Mouse (Mus musculus): ENCODE results near the gene Oprd1. TPM values are rescaled to one million over a fixed set of nuclear protein-coding genes. Genes with fewer than 3 reads are reported as not detected.

Oprd1 gene
- polyA plus RNA-seq (2015; fragmentation: Nextera tagmentation; extraction: Ambion mirVana), result 0.39 and 0.84 TPM in 2 replicates

- 1% methylated on average over 84 of the region's 89 CpGs for WGBS
- Histone ChIP-seq H3K4me3 (ENCODE audit: low read depth, low read length) (peak within 1 kb of the TSS; percentile 43), H3K9ac (ENCODE audit: low read depth, low read length) (peak within 1 kb of the TSS; percentile 39), H3K36me3 (ENCODE audit: control insufficient read depth, insufficient read depth, low read length) (no peaks in the 10 kb centered on the region), H3K27ac (ENCODE audit: low read length) (no peak within 1 kb of the TSS), H3K4me2 (ENCODE audit: low read length) (peak within 1 kb of the TSS; percentile 63), H3K4me1 (ENCODE audit: control insufficient read depth, insufficient read depth, low read length) (0 out of 2 replicates have a peak, but pooled peaks cover 3% of the 10 kb centered on the region), H3K9me3 (replicated peaks; ENCODE audit: control insufficient read depth, low read length, poor library complexity, severe bottlenecking) (no peaks in the 10 kb centered on the region), H3K27me3 (ENCODE audit: control insufficient read depth, insufficient read depth, low read depth, low read length) (peaks cover 38% of the 10 kb centered on the region)
- no peak for ATAC-seq
These were observed at the start of gene Oprd1 for GRCm38 (mm10) chr4:132144080-132144841. Oprd1 (minus strand) TSS chr4:132144486.

GRCm38 (mm10) chr4:132187826-132188401 lies 43.6 kb upstream of the Oprd1 start:
- Histone ChIP-seq H3K36me3 (ENCODE audit: control insufficient read depth, insufficient read depth, low read length) (peaks cover 12% of the 10 kb centered on the region; the same call in 1 of the 2 replicates), H3K4me1 (ENCODE audit: control insufficient read depth, insufficient read depth, low read length) (no peaks in the 10 kb centered on the region), H3K4me2 (ENCODE audit: low read length) (no peak overlapping the region), H3K9me3 (replicated peaks; ENCODE audit: control insufficient read depth, low read length, poor library complexity, severe bottlenecking) (no peaks in the 10 kb centered on the region), H3K27ac (ENCODE audit: low read length) (no peak overlapping the region), H3K9ac (ENCODE audit: low read depth, low read length) (no peak overlapping the region), H3K4me3 (ENCODE audit: low read depth, low read length) (no peak overlapping the region), H3K27me3 (ENCODE audit: control insufficient read depth, insufficient read depth, low read depth, low read length) (no peaks in the 10 kb centered on the region)
- no peak for ATAC-seq
- WGBS, result 98% methylated on average over 2 of the region's 2 CpGs

DNA sequence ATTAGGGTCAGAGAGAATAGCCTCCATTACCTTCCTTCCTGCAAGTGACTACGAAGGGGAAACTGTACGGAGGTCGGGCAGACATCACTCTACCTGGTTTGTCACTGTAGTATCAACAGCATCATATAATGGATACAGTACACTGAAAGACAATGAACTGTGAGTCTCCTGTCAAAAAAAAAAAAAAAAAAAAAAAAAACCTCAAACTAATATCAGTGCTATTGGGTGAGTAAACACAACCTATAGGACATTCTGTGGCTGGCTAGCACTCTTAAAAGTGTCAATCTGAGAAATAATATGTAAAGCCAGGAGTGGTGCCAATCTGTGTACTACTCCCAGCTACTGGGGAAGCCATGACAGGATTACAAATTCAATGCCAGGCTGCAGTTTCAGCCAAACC lies 38.9 kb upstream of the Oprd1 start:
- whole genome bisulfite sequencing, result 93% methylated on average over 3 of the region's 3 CpGs
- peaks cover 10% of the 10 kb centered on the region; the same call in 1 of the 2 replicates for H3K36me3 ChIP-seq (ENCODE audit: control insufficient read depth, insufficient read depth, low read length)
- no peak overlapping the region for H3K9ac ChIP-seq (ENCODE audit: low read depth, low read length)
- no peak overlapping the region for H3K4me2 ChIP-seq (ENCODE audit: low read length)
- no peaks in the 10 kb centered on the region for H3K9me3 ChIP-seq (replicated peaks; ENCODE audit: control insufficient read depth, low read length, poor library complexity, severe bottlenecking)
- no peaks in the 10 kb centered on the region for H3K4me1 ChIP-seq (ENCODE audit: control insufficient read depth, insufficient read depth, low read length)
- H3K4me3 ChIP-seq (ENCODE audit: low read depth, low read length), result no peak overlapping the region
- no peak overlapping the region for H3K27ac ChIP-seq (ENCODE audit: low read length)
- no peak for ATAC-seq
- no peaks in the 10 kb centered on the region for H3K27me3 ChIP-seq (ENCODE audit: control insufficient read depth, insufficient read depth, low read depth, low read length)

- Histone ChIP-seq H3K27ac (ENCODE audit: low read length) (no peak overlapping the region), H3K4me3 (ENCODE audit: low read depth, low read length) (no peak overlapping the region), H3K9me3 (replicated peaks; ENCODE audit: control insufficient read depth, low read length, poor library complexity, severe bottlenecking) (no peaks in the 10 kb centered on the region), H3K4me2 (ENCODE audit: low read length) (no peak overlapping the region), H3K9ac (ENCODE audit: low read depth, low read length) (no peak overlapping the region), H3K36me3 (ENCODE audit: control insufficient read depth, insufficient read depth, low read length) (peaks cover 10% of the 10 kb centered on the region; the same call in 1 of the 2 replicates), H3K4me1 (ENCODE audit: control insufficient read depth, insufficient read depth, low read length) (no peaks in the 10 kb centered on the region), H3K27me3 (ENCODE audit: control insufficient read depth, insufficient read depth, low read depth, low read length) (no peaks in the 10 kb centered on the region)
- 71% methylated on average over 22 of the region's 22 CpGs for WGBS
- no peak for ATAC-seq
These were observed 37.7 kb upstream of the Oprd1 start for GRCm38 (mm10) chr4:132181721-132182658.

DNA sequence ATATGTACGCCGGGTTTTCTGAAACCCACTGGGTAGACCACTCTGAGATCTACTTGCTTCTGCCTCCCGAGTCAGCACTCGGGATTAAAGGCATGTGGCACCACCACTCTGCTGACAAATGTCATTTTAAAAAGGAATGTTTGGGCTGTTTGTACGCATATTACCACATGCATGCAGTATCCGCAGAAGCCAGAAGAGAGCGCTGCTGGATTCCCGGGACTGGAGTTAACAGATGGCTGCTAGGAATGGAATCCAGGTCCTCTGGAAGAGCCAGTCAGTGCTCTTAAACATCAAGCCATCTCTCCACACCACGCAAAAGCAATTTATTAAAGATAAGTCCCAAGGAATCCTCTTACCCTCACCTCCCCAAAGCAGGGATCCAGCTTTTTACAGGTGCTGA lies 36.4 kb upstream of the Oprd1 start:
- no peak for ATAC-seq
- Histone ChIP-seq H3K27me3 (ENCODE audit: control insufficient read depth, insufficient read depth, low read depth, low read length) (no peaks in the 10 kb centered on the region), H3K4me1 (ENCODE audit: control insufficient read depth, insufficient read depth, low read length) (no peaks in the 10 kb centered on the region), H3K9me3 (replicated peaks; ENCODE audit: control insufficient read depth, low read length, poor library complexity, severe bottlenecking) (no peaks in the 10 kb centered on the region), H3K36me3 (ENCODE audit: control insufficient read depth, insufficient read depth, low read length) (peaks cover 8% of the 10 kb centered on the region; the same call in 1 of the 2 replicates), H3K4me3 (ENCODE audit: low read depth, low read length) (no peak overlapping the region), H3K4me2 (ENCODE audit: low read length) (no peak overlapping the region), H3K27ac (ENCODE audit: low read length) (no peak overlapping the region), H3K9ac (ENCODE audit: low read depth, low read length) (no peak overlapping the region)
- WGBS, result 79% methylated on average over 9 of the region's 9 CpGs

GRCm38 (mm10) chr4:132178630-132179059 lies 34.4 kb upstream of the Oprd1 start:
- no peaks in the 10 kb centered on the region for H3K9me3 ChIP-seq (replicated peaks; ENCODE audit: control insufficient read depth, low read length, poor library complexity, severe bottlenecking)
- H3K36me3 ChIP-seq (ENCODE audit: control insufficient read depth, insufficient read depth, low read length), result no peaks in the 10 kb centered on the region
- no peaks in the 10 kb centered on the region for H3K4me1 ChIP-seq (ENCODE audit: control insufficient read depth, insufficient read depth, low read length)
- no peak overlapping the region for H3K27ac ChIP-seq (ENCODE audit: low read length)
- H3K4me3 ChIP-seq (ENCODE audit: low read depth, low read length), result no peak overlapping the region
- H3K27me3 ChIP-seq (ENCODE audit: control insufficient read depth, insufficient read depth, low read depth, low read length), result no peaks in the 10 kb centered on the region
- ATAC-seq, result peak; percentile 82; the same call in 1 of the 2 replicates
- H3K9ac ChIP-seq (ENCODE audit: low read depth, low read length), result no peak overlapping the region
- WGBS, result 10% methylated on average over 10 of the region's 10 CpGs
- no peak overlapping the region for H3K4me2 ChIP-seq (ENCODE audit: low read length)

DNA sequence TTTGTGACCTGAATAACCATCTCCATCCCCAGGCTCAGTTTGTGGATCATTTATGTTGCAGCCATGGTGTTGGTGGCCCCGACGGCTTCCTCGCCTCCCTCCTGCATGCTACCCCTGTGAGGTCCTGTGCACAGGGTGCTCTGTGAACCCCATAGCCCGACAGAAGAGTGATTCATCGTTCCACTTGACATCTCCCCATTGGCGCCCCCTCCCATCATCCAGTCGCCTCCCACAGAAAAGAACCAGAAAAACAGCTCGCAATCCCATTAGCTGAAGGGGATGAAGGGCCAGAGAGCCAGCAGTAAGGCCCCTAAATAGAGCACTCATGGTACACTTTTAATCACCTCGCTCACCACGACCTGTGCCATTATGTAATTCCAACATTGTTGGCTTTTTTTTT lies 32.2 kb upstream of the Oprd1 start:
- H3K4me1 ChIP-seq (ENCODE audit: control insufficient read depth, insufficient read depth, low read length), result peaks cover 2% of the 10 kb centered on the region; the same call in 1 of the 2 replicates
- H3K27me3 ChIP-seq (ENCODE audit: control insufficient read depth, insufficient read depth, low read depth, low read length), result no peaks in the 10 kb centered on the region
- no peak overlapping the region for H3K27ac ChIP-seq (ENCODE audit: low read length)
- 57% methylated on average over 10 of the region's 10 CpGs for WGBS
- no peak for ATAC-seq
- H3K4me3 ChIP-seq (ENCODE audit: low read depth, low read length), result no peak overlapping the region
- no peaks in the 10 kb centered on the region for H3K36me3 ChIP-seq (ENCODE audit: control insufficient read depth, insufficient read depth, low read length)
- no peak overlapping the region for H3K9ac ChIP-seq (ENCODE audit: low read depth, low read length)
- no peak overlapping the region for H3K4me2 ChIP-seq (ENCODE audit: low read length)
- H3K9me3 ChIP-seq (replicated peaks; ENCODE audit: control insufficient read depth, low read length, poor library complexity, severe bottlenecking), result no peaks in the 10 kb centered on the region

- ATAC-seq, result no peak
- Histone ChIP-seq H3K9me3 (replicated peaks; ENCODE audit: control insufficient read depth, low read length, poor library complexity, severe bottlenecking) (no peaks in the 10 kb centered on the region), H3K9ac (ENCODE audit: low read depth, low read length) (no peak overlapping the region), H3K4me1 (ENCODE audit: control insufficient read depth, insufficient read depth, low read length) (peaks cover 2% of the 10 kb centered on the region; the same call in 1 of the 2 replicates), H3K27me3 (ENCODE audit: control insufficient read depth, insufficient read depth, low read depth, low read length) (no peaks in the 10 kb centered on the region), H3K4me3 (ENCODE audit: low read depth, low read length) (no peak overlapping the region), H3K4me2 (ENCODE audit: low read length) (no peak overlapping the region), H3K27ac (ENCODE audit: low read length) (no peak overlapping the region), H3K36me3 (ENCODE audit: control insufficient read depth, insufficient read depth, low read length) (no peaks in the 10 kb centered on the region)
- 26% methylated on average over 7 of the region's 7 CpGs for WGBS
These were observed 26.6 kb upstream of the Oprd1 start for GRCm38 (mm10) chr4:132170891-132171290.
